Mouse (Mus musculus): ENCODE data around the gene Vill. TPM values are rescaled to one million over a fixed set of nuclear protein-coding genes. Genes with fewer than 3 reads are reported as not detected.
A peak's percentile ranks its signal among the peaks of the same experiment; 100 is the strongest.

Gene Vill
- total RNA-seq, 4 experiments from 2014 or later = 0.99 to 4.4 (median 3.1) TPM

GRCm38 (mm10) chr9:119080040-119080675 is 27.6 kb downstream of the Vill start:
- DNase-seq (ENCODE audit: low spot score in 2 of 2) = no peak

- DNase-seq (ENCODE audit: low spot score in 2 of 2) = no peak
Observed at GRCm38 (mm10) chr9:119082039-119082438, 29.5 kb downstream of the Vill start.

GRCm38 (mm10) chr9:119082656-119083430 is 30.3 kb downstream of the Vill start:
- DNase-seq (ENCODE audit: low spot score in 2 of 2) = no peak

GRCm38 (mm10) chr9:119083966-119084365 is 31.4 kb downstream of the Vill start:
- no peak for DNase-seq (ENCODE audit: low spot score in 2 of 2)

- no peak for DNase-seq (ENCODE audit: low spot score in 2 of 2)
Observed at GRCm38 (mm10) chr9:119086451-119086850, 33.9 kb downstream of the Vill start.

GRCm38 (mm10) chr9:119087309-119087708 is 34.7 kb downstream of the Vill start:
- no peak for DNase-seq (ENCODE audit: low spot score in 2 of 2)

GRCm38 (mm10) chr9:119088148-119088801 is 35.7 kb downstream of the Vill start:
- DNase-seq (ENCODE audit: low spot score in 2 of 2) = peak; percentile 52 to 60

GRCm38 (mm10) chr9:119089437-119089836 is 36.9 kb downstream of the Vill start:
- DNase-seq (ENCODE audit: low spot score in 2 of 2) = no peak

GRCm38 (mm10) chr9:119090462-119090861 is 37.9 kb downstream of the Vill start:
- no peak for DNase-seq (ENCODE audit: low spot score in 2 of 2)

- DNase-seq (ENCODE audit: low spot score in 2 of 2) = no peak
Observed at GRCm38 (mm10) chr9:119091581-119092310, 39.2 kb downstream of the Vill start.

GRCm38 (mm10) chr9:119092473-119093418 is 40.2 kb downstream of the Vill start:
- DNase-seq (ENCODE audit: low spot score in 2 of 2) = no peak

GRCm38 (mm10) chr9:119093419-119094295 is 41.1 kb downstream of the Vill start, which contains the start of gene Plcd1:
Gene Plcd1 (minus strand): TSS chr9:119093502.
- DNase-seq (ENCODE audit: low spot score in 2 of 2) = peak; percentile 69 to 76

GRCm38 (mm10) chr9:119094462-119095109 is 42.0 kb downstream of the Vill start:
- DNase-seq (ENCODE audit: low spot score in 2 of 2) = no peak

- DNase-seq (ENCODE audit: low spot score in 2 of 2) = peak; percentile 66 to 77
Observed at GRCm38 (mm10) chr9:119100177-119100898, 47.8 kb downstream of the Vill start.

GRCm38 (mm10) chr9:119101992-119102782 is 49.6 kb downstream of the Vill start, which contains the start of gene Dlec1:
Gene Dlec1 (plus strand): TSS chr9:119102478.
- peak; percentile 75 to 76 for DNase-seq (ENCODE audit: low spot score in 2 of 2)

GRCm38 (mm10) chr9:119102783-119103113 is 50.2 kb downstream of the Vill start:
- no peak for DNase-seq (ENCODE audit: low spot score in 2 of 2)

GRCm38 (mm10) chr9:119107566-119107965 is 55.0 kb downstream of the Vill start:
- no peak for DNase-seq (ENCODE audit: low spot score in 2 of 2)

Measured in layer of hippocampus, adult 8-10 months (tissue).